Mouse (Mus musculus): ENCODE data around the gene Aicda. TPM values are rescaled to one million over a fixed set of nuclear protein-coding genes. Genes with fewer than 3 reads are reported as not detected.

Aicda gene
- polyA plus RNA-seq, 1 experiment, result not detected

GRCm38 (mm10) chr6:122591027-122591758, 37.6 kb downstream of the Aicda start:
- TF ChIP-seq TAL1 (IDR thresholded peaks at IDR 0.05; ENCODE audit: low read length), result no peak
- TF ChIP-seq GATA1 (IDR thresholded peaks at IDR 0.05; ENCODE audit: low read length), result no peak
- Histone ChIP-seq H3K27me3 (ENCODE audit: control insufficient read depth) (no peaks in the 10 kb centered on the region), H3K4me3 (replicated peaks) (no peak overlapping the region), H3K9me3 (ENCODE audit: control insufficient read depth, low read length) (no peaks in the 10 kb centered on the region), H3K4me1 (ENCODE audit: control insufficient read depth) (no peaks in the 10 kb centered on the region), H3K36me3 (ENCODE audit: control insufficient read depth) (no peaks in the 10 kb centered on the region)

GRCm38 (mm10) chr6:122592905-122593304, 39.3 kb downstream of the Aicda start:
- Histone ChIP-seq H3K4me3 (replicated peaks) (no peak overlapping the region), H3K9me3 (ENCODE audit: control insufficient read depth, low read length) (no peaks in the 10 kb centered on the region), H3K36me3 (ENCODE audit: control insufficient read depth) (no peaks in the 10 kb centered on the region), H3K4me1 (ENCODE audit: control insufficient read depth) (peaks cover 2% of the 10 kb centered on the region; the same call in 1 of the 2 replicates), H3K27me3 (ENCODE audit: control insufficient read depth) (no peaks in the 10 kb centered on the region)
- TF ChIP-seq TAL1 (IDR thresholded peaks at IDR 0.05; ENCODE audit: low read length) (no peak), GATA1 (IDR thresholded peaks at IDR 0.05; ENCODE audit: low read length) (no peak)

- Histone ChIP-seq H3K36me3 (ENCODE audit: control insufficient read depth) (no peaks in the 10 kb centered on the region), H3K27me3 (ENCODE audit: control insufficient read depth) (no peaks in the 10 kb centered on the region), H3K9me3 (ENCODE audit: control insufficient read depth, low read length) (no peaks in the 10 kb centered on the region), H3K4me3 (replicated peaks) (no peak overlapping the region), H3K4me1 (ENCODE audit: control insufficient read depth) (peaks cover 2% of the 10 kb centered on the region; the same call in 1 of the 2 replicates)
- TF ChIP-seq TAL1 (IDR thresholded peaks at IDR 0.05; ENCODE audit: low read length) (no peak), GATA1 (IDR thresholded peaks at IDR 0.05; ENCODE audit: low read length) (no peak)
Observed at GRCm38 (mm10) chr6:122595637-122596036, 42.0 kb downstream of the Aicda start.

- Histone ChIP-seq H3K36me3 (ENCODE audit: control insufficient read depth) (no peaks in the 10 kb centered on the region), H3K27me3 (ENCODE audit: control insufficient read depth) (no peaks in the 10 kb centered on the region), H3K9me3 (ENCODE audit: control insufficient read depth, low read length) (no peaks in the 10 kb centered on the region), H3K4me3 (replicated peaks) (no peak overlapping the region), H3K4me1 (ENCODE audit: control insufficient read depth) (peaks cover 2% of the 10 kb centered on the region; the same call in 1 of the 2 replicates)
- TF ChIP-seq GATA1 (IDR thresholded peaks at IDR 0.05; ENCODE audit: low read length) (no peak), TAL1 (IDR thresholded peaks at IDR 0.05; ENCODE audit: low read length) (no peak)
Observed at GRCm38 (mm10) chr6:122596608-122597007, 43.0 kb downstream of the Aicda start.

GRCm38 (mm10) chr6:122598014-122598413, 44.4 kb downstream of the Aicda start:
- no peak overlapping the region for H3K4me3 ChIP-seq (replicated peaks)
- H3K27me3 ChIP-seq (ENCODE audit: control insufficient read depth), result no peaks in the 10 kb centered on the region
- TF ChIP-seq GATA1 (IDR thresholded peaks at IDR 0.05; ENCODE audit: low read length) (no peak), TAL1 (IDR thresholded peaks at IDR 0.05; ENCODE audit: low read length) (no peak)
- H3K36me3 ChIP-seq (ENCODE audit: control insufficient read depth), result no peaks in the 10 kb centered on the region
- peaks cover 10% of the 10 kb centered on the region for H3K4me1 ChIP-seq (ENCODE audit: control insufficient read depth)
- no peaks in the 10 kb centered on the region for H3K9me3 ChIP-seq (ENCODE audit: control insufficient read depth, low read length)

- no peaks in the 10 kb centered on the region for H3K27me3 ChIP-seq (ENCODE audit: control insufficient read depth)
- H3K36me3 ChIP-seq (ENCODE audit: control insufficient read depth), result no peaks in the 10 kb centered on the region
- no peaks in the 10 kb centered on the region for H3K9me3 ChIP-seq (ENCODE audit: control insufficient read depth, low read length)
- H3K4me1 ChIP-seq (ENCODE audit: control insufficient read depth), result peaks cover 10% of the 10 kb centered on the region
- TF ChIP-seq GATA1 (IDR thresholded peaks at IDR 0.05; ENCODE audit: low read length) (no peak), TAL1 (IDR thresholded peaks at IDR 0.05; ENCODE audit: low read length) (no peak)
- no peak overlapping the region for H3K4me3 ChIP-seq (replicated peaks)
Observed at GRCm38 (mm10) chr6:122598436-122598835, 44.8 kb downstream of the Aicda start.

- no peaks in the 10 kb centered on the region for H3K9me3 ChIP-seq (ENCODE audit: control insufficient read depth, low read length)
- peaks cover 10% of the 10 kb centered on the region for H3K4me1 ChIP-seq (ENCODE audit: control insufficient read depth)
- H3K36me3 ChIP-seq (ENCODE audit: control insufficient read depth), result no peaks in the 10 kb centered on the region
- no peak overlapping the region for H3K4me3 ChIP-seq (replicated peaks)
- H3K27me3 ChIP-seq (ENCODE audit: control insufficient read depth), result no peaks in the 10 kb centered on the region
- no peak for TF ChIP-seq GATA1 (IDR thresholded peaks at IDR 0.05; ENCODE audit: low read length)
Observed at GRCm38 (mm10) chr6:122599054-122599737, 45.6 kb downstream of the Aicda start.

- H3K27me3 ChIP-seq (ENCODE audit: control insufficient read depth), result no peaks in the 10 kb centered on the region
- peaks cover 10% of the 10 kb centered on the region for H3K4me1 ChIP-seq (ENCODE audit: control insufficient read depth)
- TF ChIP-seq TAL1 (IDR thresholded peaks at IDR 0.05; ENCODE audit: low read length) (no peak), GATA1 (IDR thresholded peaks at IDR 0.05; ENCODE audit: low read length) (no peak)
- H3K36me3 ChIP-seq (ENCODE audit: control insufficient read depth), result no peaks in the 10 kb centered on the region
- H3K9me3 ChIP-seq (ENCODE audit: control insufficient read depth, low read length), result no peaks in the 10 kb centered on the region
- H3K4me3 ChIP-seq (replicated peaks), result no peak overlapping the region
Observed at GRCm38 (mm10) chr6:122600066-122600646, 46.6 kb downstream of the Aicda start.

GRCm38 (mm10) chr6:122601031-122601430, 47.4 kb downstream of the Aicda start:
- Histone ChIP-seq H3K9me3 (ENCODE audit: control insufficient read depth, low read length) (no peaks in the 10 kb centered on the region), H3K27me3 (ENCODE audit: control insufficient read depth) (no peaks in the 10 kb centered on the region), H3K4me1 (ENCODE audit: control insufficient read depth) (peaks cover 10% of the 10 kb centered on the region), H3K36me3 (ENCODE audit: control insufficient read depth) (no peaks in the 10 kb centered on the region), H3K4me3 (replicated peaks) (no peak overlapping the region)
- TF ChIP-seq GATA1 (IDR thresholded peaks at IDR 0.05; ENCODE audit: low read length), result no peak

Data from erythroblast, embryonic 14.5 days (primary cell).